Mouse (Mus musculus) MEL (cell line): ENCODE measurements around the gene Grm7. TPM values are rescaled to one million over a fixed set of nuclear protein-coding genes. Genes with fewer than 3 reads are reported as not detected.

Source experiments
- DNase-seq: peaks from one replicate; pipeline ENCODE4 v3.0.0; 2011; ENCODE audit warnings: low read depth, low spot score
- H3K27ac ChIP-seq: 2 replicates; pipeline ENCODE4 v1.5.1; 2012; ENCODE audit warnings: low read depth, mild to moderate bottlenecking, control low read depth, low read length, moderate library complexity; ENCODE audit not compliant: control insufficient read depth
- H3K27me3 ChIP-seq, 2 experiments: fragments of 150-350 bp in 1 of 2; sonication (generic) in 1 of 2; 2 replicates each; pipeline ENCODE4 v1.6.1; 2012; ENCODE audit warnings: low read length in 2 of 2, mild to moderate bottlenecking in 2 of 2, improper control_type of control experiment in 1 of 2, moderate library complexity in 1 of 2; ENCODE audit not compliant: insufficient read depth in 2 of 2, control insufficient read depth in 1 of 2
- H3K36me3 ChIP-seq, 2 experiments: 2 replicates each; pipeline ENCODE4 v1.6.1; 2012 to 2014; ENCODE audit warnings: low read length in 2 of 2, improper control_type of control experiment in 1 of 2, inconsistent platforms in 1 of 2, mild to moderate bottlenecking in 1 of 2; ENCODE audit not compliant: insufficient read depth in 2 of 2, control insufficient read depth in 1 of 2
- H3K4me1 ChIP-seq, 2 experiments: fragments of 150-350 bp in 1 of 2; sonication (generic) in 1 of 2; 2 replicates each; pipeline ENCODE4 v1.6.1; 2012; ENCODE audit warnings: low read length in 2 of 2, improper control_type of control experiment in 1 of 2, mild to moderate bottlenecking in 1 of 2; ENCODE audit not compliant: insufficient read depth in 2 of 2, control insufficient read depth in 1 of 2
- H3K4me3 ChIP-seq, 2 experiments: fragments of 150-350 bp in 1 of 2; sonication (generic) in 1 of 2; 2 replicates each; pipeline ENCODE4 v1.5.1; 2012; ENCODE audit warnings: low read depth in 2 of 2, low read length in 2 of 2, mild to moderate bottlenecking in 2 of 2, moderate library complexity in 2 of 2, control low read depth in 1 of 2, improper control_type of control experiment in 1 of 2; ENCODE audit not compliant: control insufficient read depth in 1 of 2, insufficient read depth in 1 of 2
- H3K79me2 ChIP-seq: 2 replicates; pipeline ENCODE4 v1.6.1; 2012; ENCODE audit warnings: mild to moderate bottlenecking, low read length, moderate library complexity; ENCODE audit not compliant: control insufficient read depth, poor library complexity, insufficient read depth
- H3K9ac ChIP-seq: 2 replicates; pipeline ENCODE4 v1.6.1; 2012; ENCODE audit warnings: low read depth, mild to moderate bottlenecking, control low read depth, low read length, moderate library complexity; ENCODE audit not compliant: control insufficient read depth, poor library complexity, severe bottlenecking
- H3K9me3 ChIP-seq: fragments of 150-350 bp; sonication (generic); replicated peaks from 2 replicates; pipeline ENCODE4 v1.6.1; 2012; ENCODE audit warnings: mild to moderate bottlenecking, low read length, improper control_type of control experiment, moderate library complexity; ENCODE audit not compliant: insufficient read depth
- CHD1 ChIP-seq: IDR thresholded peaks from 2 replicates; pipeline ENCODE4 v1.6.1; 2012; ENCODE audit warnings: low read depth, mild to moderate bottlenecking, inconsistent platforms, low read length, improper control_type of control experiment
- CHD2 ChIP-seq: IDR thresholded peaks from 2 replicates; pipeline ENCODE4 v1.6.1; 2011; ENCODE audit warnings: low read length, improper control_type of control experiment
- E2F4 ChIP-seq: IDR thresholded peaks from 2 replicates; pipeline ENCODE4 v1.6.1; 2011; ENCODE audit warnings: low read depth, low read length, improper control_type of control experiment, borderline replicate concordance
- ELF1 ChIP-seq: IDR thresholded peaks from 2 replicates; pipeline ENCODE4 v1.6.1; 2014; ENCODE audit warnings: low read depth, mild to moderate bottlenecking, inconsistent platforms, low read length, improper control_type of control experiment, moderate library complexity
- ETS1 ChIP-seq: IDR thresholded peaks from 2 replicates; pipeline ENCODE4 v1.6.1; 2012; ENCODE audit warnings: low read depth, mild to moderate bottlenecking, inconsistent platforms, low read length, improper control_type of control experiment, moderate library complexity
- GABPA ChIP-seq: IDR thresholded peaks from 2 replicates; pipeline ENCODE4 v1.6.1; 2012; ENCODE audit warnings: low read depth, mild to moderate bottlenecking, inconsistent platforms, low read length, improper control_type of control experiment, moderate library complexity
- MEF2A ChIP-seq: IDR thresholded peaks from 2 replicates; pipeline ENCODE4 v1.6.1; 2014; ENCODE audit warnings: low read depth, mild to moderate bottlenecking, inconsistent platforms, low read length, improper control_type of control experiment; ENCODE audit not compliant: poor library complexity, insufficient replicate concordance, severe bottlenecking; ENCODE audit errors: extremely low read depth
- MYC ChIP-seq: IDR thresholded peaks from 2 replicates; pipeline ENCODE4 v1.6.1; 2011; ENCODE audit warnings: low read depth, mild to moderate bottlenecking, low read length, improper control_type of control experiment, moderate library complexity
- POLR2AphosphoS2 ChIP-seq: IDR thresholded peaks from 2 replicates; pipeline ENCODE4 v1.6.1; 2011; ENCODE audit warnings: low read length, improper control_type of control experiment
- RCOR1 ChIP-seq: IDR thresholded peaks from 2 replicates; pipeline ENCODE4 v1.6.1; 2012; ENCODE audit warnings: low read depth, mild to moderate bottlenecking, inconsistent platforms, low read length, improper control_type of control experiment
- TCF12 ChIP-seq: IDR thresholded peaks from 2 replicates; pipeline ENCODE4 v1.6.1; 2014; ENCODE audit warnings: low read depth, mild to moderate bottlenecking, inconsistent platforms, low read length, improper control_type of control experiment, moderate library complexity
- USF1 ChIP-seq: IDR thresholded peaks from 2 replicates; pipeline ENCODE4 v1.6.1; 2014; ENCODE audit warnings: low read depth, mild to moderate bottlenecking, inconsistent platforms, low read length, improper control_type of control experiment, moderate library complexity
- ZMIZ1 ChIP-seq: IDR thresholded peaks from 2 replicates; pipeline ENCODE4 v1.6.1; 2012; ENCODE audit warnings: low read depth, mild to moderate bottlenecking, inconsistent platforms, low read length, improper control_type of control experiment, moderate library complexity
- ZNF384 ChIP-seq: IDR thresholded peaks from 2 replicates; pipeline ENCODE4 v1.6.1; 2012; ENCODE audit warnings: low read depth, mild to moderate bottlenecking, inconsistent platforms, low read length, improper control_type of control experiment
- polyA plus RNA-seq, 2 experiments: library from polyadenylated mRNA; stranded (reverse) in 1 of 2; unstranded in 1 of 2; fragments of >175 nt in 1 of 2; fragments of >200 nt in 1 of 2; gene quantifications; 2 replicates each; pipeline versions ENCODE4 v1.2.1 to v1.2.4; 2012; ENCODE audit warnings: low replicate concordance in 2 of 2, low read depth in 1 of 2; ENCODE audit not compliant: insufficient read length in 2 of 2, insufficient read depth in 1 of 2, missing spikeins in 1 of 2
- total RNA-seq: library from RNA; depleted of rRNA; stranded (reverse); fragments of 300-350 nt; gene quantifications from 2 replicates; pipeline ENCODE4 v1.2.3, GENCODE M21; 2012

The Grm7 gene
- total and polyA plus RNA-seq, 3 experiments: not detected

GRCm38 (mm10) chr6:111276657-111277056 is 631.3 kb downstream of the Grm7 start:
- no peak overlapping the region for H3K4me3 ChIP-seq
- no peaks in the 10 kb centered on the region for H3K36me3 ChIP-seq
- no peaks in the 10 kb centered on the region for H3K27me3 ChIP-seq
- H3K27ac ChIP-seq: no peak overlapping the region
- no peaks in the 10 kb centered on the region for H3K79me2 ChIP-seq
- no peaks in the 10 kb centered on the region for H3K4me1 ChIP-seq
- DNase-seq: no peak
- no peak overlapping the region for H3K9ac ChIP-seq
- TF ChIP-seq RCOR1 (no peak), CHD2 (no peak), ELF1 (no peak), E2F4 (no peak), ZMIZ1 (no peak), MEF2A (no peak), CHD1 (no peak), POLR2AphosphoS2 (no peak)
- no peaks in the 10 kb centered on the region for H3K9me3 ChIP-seq

GRCm38 (mm10) chr6:111278516-111278915 is 633.1 kb downstream of the Grm7 start:
- H3K27ac ChIP-seq: no peak overlapping the region
- H3K27me3 ChIP-seq: no peaks in the 10 kb centered on the region
- no peak overlapping the region for H3K4me3 ChIP-seq
- no peak overlapping the region for H3K9ac ChIP-seq
- no peaks in the 10 kb centered on the region for H3K9me3 ChIP-seq
- H3K79me2 ChIP-seq: no peaks in the 10 kb centered on the region
- no peaks in the 10 kb centered on the region for H3K36me3 ChIP-seq
- no peaks in the 10 kb centered on the region for H3K4me1 ChIP-seq
- no peak for TF ChIP-seq ZNF384
- no peak for DNase-seq

- H3K27ac ChIP-seq: no peak overlapping the region
- H3K4me3 ChIP-seq: no peak overlapping the region
- TF ChIP-seq ETS1 (no peak), RCOR1 (no peak), GABPA (no peak), E2F4 (no peak), TCF12 (no peak), ZMIZ1 (no peak), MYC (no peak), CHD1 (no peak), POLR2AphosphoS2 (no peak), USF1 (no peak), ELF1 (no peak), MEF2A (no peak)
- no peaks in the 10 kb centered on the region for H3K79me2 ChIP-seq
- no peaks in the 10 kb centered on the region for H3K36me3 ChIP-seq
- H3K9me3 ChIP-seq: no peaks in the 10 kb centered on the region
- H3K4me1 ChIP-seq: no peaks in the 10 kb centered on the region
- no peak overlapping the region for H3K9ac ChIP-seq
- DNase-seq: no peak
- no peaks in the 10 kb centered on the region for H3K27me3 ChIP-seq
These were observed 648.2 kb downstream of the Grm7 start for GRCm38 (mm10) chr6:111293505-111294001.
